Mouse (Mus musculus): ENCODE data around the gene Rad51.

Rad51 gene

DNA sequence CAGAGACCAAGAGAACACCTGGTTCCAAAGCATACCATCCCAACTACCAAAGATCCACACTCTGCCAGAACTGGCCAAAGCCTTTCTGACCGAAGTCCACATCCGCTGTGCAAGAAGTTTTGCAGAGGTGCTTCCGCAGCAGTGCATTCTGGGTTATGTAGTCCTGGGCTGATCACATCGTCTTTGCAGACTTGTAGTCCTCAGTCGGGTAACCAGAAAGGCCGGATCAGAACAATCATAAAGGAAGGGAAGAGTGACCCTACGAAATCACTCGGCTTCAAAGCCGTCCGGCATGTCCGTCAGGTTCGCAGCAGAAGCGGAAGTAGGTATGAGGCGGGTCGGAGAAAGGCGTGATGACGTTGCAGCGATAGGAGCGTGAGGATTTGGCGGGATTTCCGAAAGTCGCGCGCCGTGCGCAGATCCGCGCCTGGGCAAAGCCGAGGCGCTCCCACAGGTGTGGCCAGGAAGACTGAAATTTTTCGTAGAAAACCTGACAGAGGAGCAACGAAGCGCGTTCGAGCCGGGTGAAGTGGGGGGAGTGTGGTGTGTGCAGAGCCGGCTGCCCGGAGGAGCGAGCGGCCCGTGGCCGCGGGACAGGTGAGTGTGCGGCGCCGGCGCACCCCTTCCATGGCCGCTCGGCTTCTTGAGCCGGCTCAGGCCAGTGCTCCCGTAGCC lies at the start of gene Rad51:
Gene Rad51, plus strand, starts transcription at position 356 of the 675 bp plus-strand sequence.
- DNase-seq, result peak; percentile 91 to 92

DNA sequence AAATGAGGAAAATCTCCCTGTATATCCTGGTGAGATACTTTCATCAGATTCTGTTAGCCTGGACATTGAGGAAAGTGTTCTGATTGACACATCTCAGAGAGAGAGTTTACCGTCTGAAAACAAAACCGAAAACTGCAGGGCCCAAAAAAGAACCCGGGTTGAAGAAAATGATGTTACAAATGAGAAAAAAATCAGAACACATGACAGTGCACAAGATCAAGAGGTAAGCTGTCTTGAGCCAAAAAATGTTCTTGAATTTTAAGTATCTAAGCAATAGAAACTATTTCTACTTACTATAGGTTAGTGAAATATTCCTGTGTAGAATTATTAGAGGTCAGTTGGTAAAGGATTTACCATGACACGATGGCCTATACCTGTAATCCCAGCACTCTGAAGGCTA lies 40.2 kb upstream of the Rad51 start:
- no peak for DNase-seq

DNA sequence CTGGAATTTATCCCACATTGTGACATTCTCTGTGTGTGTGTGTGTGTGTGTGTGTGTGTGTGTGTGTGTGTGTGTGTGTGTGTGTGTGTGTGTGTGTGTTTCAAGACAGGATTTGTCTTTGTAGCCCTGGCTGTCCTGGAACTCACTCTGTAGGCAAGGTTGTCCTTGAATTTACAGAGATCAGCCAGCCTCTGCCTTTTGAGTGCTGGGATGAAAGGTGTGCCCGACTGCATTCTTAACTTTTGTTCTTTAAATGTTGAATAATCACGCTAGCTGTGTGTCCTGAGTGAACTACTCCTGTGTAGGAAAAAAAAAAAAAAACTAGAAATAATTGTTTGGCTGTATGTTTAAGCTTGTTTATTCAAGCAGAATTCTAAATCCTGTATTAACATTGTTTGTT lies 26.4 kb upstream of the Rad51 start:
- DNase-seq, result no peak

DNA sequence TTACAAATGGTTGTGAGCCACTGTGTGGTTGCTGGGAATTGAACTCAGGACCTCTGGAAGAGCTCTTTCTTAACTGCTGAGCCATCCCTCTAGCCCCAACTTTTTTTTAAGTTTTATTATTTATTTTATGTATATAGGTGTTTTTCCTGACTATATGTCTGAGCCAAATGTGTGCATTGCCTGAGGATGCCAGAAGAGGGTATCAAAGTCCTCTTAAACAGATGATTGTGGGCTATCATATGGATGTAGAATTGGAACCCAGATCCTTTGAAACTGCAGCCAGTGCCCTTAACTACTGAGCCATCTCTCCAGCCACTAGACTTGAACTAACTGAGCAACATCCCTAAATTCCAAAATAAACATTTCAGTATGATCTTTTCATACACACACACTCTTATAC lies 11.0 kb upstream of the Rad51 start:
- DNase-seq, result no peak

DNA sequence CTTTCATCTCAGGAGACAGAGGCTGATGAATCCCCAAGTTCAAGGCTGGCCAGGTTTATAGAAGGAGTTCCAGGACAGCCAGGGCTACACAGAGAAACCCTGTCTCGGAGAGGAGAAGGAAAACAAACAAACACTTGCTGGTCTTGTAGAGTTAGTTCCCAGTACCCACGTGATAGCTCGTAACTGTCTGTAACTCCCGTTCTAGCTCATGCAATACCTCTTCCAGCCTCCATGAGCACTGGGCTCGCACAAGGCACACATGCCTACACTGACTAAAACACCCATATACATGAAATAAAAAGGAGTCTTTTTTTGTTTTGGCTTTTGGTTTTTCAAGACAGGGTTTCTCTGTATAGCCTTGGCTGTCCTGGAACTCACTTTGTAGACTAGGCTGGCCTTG lies 6.0 kb upstream of the Rad51 start:
- DNase-seq, result no peak

DNA sequence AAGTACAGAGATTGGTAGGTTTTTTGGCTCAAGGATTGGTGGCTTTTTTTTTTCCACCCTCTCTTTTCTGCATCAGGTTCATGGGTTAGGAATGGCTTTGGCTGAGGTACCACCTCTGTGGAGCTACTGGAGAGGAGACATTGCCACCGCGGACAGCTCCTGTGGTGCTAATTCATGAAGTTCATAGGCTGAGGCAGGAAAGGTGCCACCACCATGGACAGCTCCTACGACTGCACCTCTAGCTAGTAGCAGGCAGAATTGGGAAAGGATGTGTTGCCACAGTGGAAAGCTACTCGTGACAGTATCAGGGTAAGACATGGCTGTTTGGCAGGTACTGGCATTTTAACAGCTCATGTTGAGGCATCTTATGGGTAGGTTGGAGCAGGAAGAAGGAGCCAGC lies 4.0 kb upstream of the Rad51 start:
- DNase-seq, result no peak

DNA sequence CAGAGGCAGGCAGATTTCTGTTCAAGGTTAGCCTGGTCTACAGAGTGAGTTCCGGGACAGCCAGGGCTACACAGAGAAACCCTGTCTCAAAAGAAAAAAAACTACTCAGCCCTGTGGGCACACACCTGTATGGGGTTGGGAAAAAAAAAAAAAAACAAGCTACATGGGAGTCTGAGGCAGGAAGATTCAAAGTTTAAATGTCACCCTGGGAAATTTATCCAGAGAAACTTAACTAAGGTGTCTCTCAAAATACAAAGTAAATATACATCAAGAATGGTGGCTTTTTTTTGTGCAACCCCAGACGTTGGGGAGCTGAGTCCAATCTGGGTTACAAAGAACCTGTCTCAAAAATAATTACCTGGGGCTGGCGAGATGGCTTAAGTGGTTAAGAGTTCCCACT lies 1.5 kb upstream of the Rad51 start:
- no peak for DNase-seq

DNA sequence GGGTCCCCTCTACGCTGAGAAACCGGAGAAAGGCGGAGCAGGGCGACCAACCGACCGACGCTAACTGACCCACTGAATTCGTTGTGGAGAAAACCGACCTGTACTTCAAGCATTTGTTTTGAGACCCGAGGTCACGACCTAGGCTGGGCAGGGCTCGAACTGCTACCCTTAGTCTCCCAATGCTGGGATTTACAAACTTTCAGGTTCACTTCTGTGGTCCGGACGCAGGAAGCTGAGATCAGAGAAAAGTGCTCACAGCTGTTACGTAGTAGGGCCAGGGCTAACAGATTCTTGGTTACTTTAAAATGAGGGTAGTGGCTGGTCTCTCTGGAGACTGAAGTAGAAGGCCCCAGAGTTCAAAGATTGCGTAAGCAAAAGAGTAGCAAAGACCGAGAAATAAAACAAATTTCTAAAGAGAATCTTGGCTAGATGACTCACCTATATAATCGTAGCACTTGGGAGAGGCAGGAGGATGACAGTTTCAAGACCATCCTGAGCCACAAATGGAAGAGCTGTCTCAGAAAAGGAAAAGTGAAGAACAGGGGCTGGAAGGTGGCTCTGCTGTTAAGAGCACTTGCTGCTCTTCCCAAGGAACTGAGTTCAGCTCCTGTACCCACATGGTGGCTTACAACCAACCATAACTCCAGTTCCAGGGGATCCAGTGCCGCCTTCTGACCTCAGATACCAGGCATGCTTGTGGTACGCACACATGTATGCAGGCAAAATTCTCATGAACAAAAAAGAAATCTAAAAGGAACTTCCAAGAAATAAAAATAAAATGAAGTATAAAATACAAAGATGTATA lies 730 bp downstream of the Rad51 start:
- no peak for DNase-seq

DNA sequence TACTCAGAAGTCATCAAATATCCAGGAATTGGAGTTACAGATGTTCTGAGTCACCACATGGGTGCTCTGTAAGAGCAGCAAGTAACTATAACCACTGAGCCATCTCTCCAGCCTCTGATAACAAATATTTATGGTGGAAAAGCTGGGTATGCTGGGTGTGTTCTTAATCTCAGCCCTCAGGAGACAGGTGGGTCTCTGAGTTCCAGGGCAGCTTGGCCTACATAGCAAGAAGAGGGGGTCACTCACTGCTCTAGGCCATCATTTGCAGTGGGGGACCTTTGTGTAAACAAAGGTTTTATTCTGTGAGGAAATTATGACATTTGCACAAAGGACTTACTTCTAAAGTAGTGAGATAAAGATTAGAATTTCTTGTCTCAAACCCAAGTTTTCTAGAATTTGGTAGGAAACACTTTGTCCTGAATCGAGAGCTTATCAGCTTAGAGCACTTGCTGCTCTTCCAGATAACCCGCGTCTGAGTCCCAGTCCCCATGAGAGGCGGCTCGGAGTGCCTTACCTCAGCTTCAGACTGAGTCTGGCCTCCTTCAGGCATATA lies 23.8 kb downstream of the Rad51 start:
- no peak for DNase-seq

DNA sequence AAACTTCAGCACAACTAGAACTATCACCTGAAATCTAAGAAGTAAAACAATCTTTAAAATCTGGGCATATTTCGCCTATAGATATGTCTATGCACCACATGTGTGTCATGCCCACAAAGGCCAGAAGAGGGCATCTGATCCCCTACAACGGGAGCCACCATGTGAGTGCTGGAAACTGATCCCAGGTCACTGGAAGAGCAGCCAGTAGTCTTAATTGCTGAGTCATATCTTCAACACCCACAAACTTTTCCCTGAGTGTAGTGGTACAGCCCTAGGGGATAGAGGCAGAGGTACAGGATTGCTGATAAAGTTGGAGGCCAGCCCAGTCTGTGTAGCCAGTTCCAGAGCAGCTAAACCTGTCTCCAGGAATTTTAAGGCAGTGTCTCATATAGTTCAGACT lies 32.6 kb downstream of the Rad51 start:
- peak; percentile 26 to 30 for DNase-seq

DNA sequence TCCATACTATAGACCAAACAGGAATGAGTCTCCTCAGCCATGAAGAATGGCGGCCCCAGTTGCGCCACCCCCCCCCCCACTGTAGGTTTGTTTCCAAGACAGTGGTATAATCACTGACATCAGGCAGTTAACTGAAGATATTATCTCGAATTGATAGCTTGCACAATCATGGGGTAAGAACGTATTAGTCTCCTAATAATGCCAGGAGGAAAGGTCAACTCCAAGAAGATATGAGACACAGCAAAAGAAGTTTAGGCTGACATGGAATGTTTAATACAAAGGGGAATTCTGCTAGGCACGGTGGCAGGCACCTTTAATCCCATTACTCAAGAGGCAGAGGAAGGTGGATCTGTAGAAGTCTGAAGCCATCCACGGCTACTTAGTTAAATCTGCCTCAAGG lies 33.8 kb downstream of the Rad51 start:
- DNase-seq, result no peak

DNA sequence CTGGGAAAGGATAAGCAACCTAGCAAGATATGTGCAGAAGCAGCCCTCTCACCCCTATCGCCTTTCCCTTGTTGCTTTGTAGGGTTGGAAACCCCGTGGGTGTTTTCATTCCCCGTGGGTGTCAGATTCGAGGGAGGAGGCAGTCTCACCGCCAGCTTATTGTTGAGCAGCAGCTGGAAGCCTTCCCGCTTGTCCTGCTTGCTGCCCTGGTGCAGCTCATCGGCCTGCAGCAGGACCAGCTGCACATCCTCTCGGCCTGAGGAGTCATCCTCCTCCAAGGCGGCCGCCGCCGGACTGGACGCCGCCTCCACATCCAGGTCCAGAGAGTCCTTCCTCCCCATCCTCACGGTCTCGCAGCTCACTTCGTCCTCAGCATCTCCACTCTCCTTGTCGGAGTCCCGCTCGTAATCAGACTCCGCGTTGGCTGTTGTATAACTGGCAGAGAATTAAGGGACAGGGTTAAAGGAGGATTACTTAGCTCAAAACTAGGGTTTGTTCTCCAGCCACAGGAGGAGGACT lies 34.6 kb downstream of the Rad51 start:
- no peak for DNase-seq

DNA sequence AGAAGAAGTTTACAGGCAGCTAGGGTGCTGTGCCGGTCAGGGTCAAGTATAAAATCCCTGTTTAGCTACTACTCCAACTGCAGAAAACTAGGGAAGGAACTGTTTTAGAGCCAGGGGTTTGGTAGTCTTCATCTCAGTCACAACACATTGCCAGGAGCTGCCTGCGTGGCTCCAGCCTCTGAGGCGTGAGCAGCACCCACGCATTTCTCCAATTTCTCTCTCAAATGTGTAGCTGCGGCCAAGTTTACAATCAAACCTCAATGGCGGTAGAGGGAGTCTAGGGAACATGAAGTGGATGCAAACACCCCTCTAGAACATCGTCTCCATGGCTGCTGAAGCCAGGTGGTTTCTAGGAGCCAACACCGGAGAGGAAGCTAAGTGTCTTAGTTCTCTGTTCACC lies 35.2 kb downstream of the Rad51 start:
- no peak for DNase-seq

DNA sequence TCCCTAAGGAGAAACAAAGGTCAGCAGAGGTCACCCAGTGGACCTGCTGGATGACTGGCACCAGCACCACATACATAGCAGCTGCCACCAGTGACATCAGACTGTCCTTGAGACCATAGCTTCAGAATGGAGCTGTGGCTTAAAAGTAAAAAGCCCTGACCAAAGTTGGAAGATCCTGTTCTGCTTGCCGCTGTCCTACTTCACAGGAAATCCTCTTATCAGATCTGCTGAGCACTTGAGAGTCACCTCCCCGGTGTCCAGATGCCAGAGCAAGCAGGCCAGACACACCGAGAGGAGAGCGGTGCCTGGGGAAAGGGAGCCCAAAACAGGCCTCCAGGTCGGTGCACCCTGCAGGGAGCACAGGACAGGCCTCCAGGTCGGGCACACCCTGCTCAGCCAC lies 39.7 kb downstream of the Rad51 start:
- no peak for DNase-seq

DNA sequence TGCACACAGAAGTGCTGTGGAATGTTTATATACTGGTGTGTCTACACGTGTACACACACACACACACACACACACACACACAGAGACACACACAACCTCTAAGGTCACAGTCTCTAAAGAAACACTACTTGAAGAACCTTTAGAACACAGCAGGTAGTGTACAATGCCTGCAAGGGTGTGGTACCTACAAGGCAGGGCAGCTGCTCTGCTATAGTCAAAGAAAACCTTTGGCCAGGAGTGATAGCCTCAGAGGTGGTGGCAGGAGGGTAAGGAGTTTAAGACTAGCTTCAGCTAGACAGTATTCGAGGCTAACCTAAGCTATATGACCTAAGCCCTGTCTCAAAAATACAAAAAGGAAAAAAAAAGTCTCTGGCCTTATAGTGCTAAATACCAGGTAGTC lies 42.1 kb downstream of the Rad51 start:
- DNase-seq, result no peak

DNA sequence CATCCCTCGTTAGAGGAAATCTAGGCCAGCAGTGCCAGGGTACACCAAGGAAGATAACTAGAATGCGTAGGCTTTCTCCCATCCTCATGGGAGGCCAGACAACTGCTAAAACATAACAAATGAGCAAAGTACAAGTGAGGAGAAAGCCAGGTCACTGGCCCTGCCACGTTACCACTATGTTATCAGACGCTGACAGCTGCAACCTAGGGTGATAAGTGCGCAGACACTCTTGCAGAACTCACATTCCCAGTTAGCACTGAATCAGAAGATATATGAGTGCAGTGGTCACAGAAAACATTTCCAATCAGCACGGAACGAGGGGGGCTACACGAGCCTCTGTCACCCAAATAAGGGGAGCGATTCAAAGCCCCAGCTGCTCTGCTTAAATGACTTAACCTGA lies 42.8 kb downstream of the Rad51 start:
- DNase-seq, result no peak

DNA sequence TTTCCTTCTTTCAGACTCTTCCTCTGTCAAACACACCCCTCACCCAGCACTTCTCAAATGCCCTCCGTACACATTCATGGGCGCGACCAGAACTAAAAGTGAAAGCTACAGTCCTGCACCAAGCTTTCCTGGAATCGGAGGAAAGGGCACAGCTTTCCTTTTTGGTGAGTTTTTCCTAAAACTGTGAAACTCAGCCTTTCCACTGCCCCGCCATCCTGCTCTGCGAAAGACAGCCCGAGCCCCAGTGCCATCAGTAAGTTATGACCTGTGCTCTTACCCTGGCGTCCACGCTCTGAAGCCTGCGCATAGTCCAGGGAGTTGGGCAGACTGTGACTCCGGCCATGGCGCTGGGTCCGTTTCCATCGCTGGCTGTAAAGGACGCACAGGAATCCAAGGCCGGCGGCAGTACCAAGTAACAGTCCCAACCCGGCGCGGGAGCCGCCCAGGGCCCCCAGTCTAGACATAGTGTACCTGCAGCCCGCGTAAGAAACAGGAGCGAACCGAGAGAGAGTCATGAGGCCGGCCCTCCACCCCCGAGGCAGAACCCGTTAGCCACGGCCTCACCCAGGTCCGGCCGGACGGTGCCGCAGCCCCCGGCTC lies 43.6 kb downstream of the Rad51 start:
- no peak for DNase-seq

DNA sequence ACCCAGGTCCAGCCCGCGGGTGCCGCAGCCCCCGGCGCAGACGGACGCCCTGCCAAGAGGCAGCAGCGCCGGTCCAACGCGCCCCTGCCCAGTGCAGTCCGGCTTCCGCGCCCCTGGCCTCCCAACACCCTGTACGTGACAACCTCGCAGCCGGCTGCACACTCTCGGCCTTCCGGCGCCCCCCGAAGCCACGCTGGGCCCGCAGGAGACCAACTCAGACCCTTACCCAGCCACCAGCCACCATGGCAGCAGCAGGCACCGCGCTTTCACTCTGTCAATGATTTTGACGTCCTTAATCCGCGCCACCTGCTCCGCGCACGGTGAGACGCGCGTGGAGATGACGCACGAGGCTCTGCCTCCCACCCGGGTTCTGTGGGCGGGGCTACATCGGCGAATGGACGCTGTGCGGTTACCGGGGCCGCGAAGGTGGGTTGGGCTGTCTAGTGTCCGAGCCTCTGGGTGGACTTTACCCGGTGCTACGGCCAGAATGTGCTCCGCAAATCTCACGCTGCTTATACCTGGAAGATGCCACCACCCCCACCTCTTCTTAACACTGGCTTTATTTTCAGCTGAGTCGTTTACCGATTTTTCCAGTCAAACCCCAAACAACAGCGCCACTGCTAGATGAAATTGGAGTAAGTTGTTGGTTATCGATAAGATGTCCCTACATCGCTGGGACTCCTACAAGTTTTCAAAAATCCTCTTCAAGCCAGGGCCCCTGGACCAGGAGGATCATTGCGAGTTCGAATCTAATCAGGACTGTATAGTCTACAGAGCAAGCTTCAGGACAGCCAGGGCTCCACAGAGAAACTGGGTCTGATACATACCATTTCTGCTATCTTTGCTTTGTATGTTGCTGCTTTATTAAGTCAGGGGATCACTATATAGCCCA lies 44.3 kb downstream of the Rad51 start, which contains the start of gene Rmdn3:
Gene Rmdn3, minus strand, starts transcription at position 354 of the 892 bp plus-strand sequence.
- DNase-seq, result peak; percentile 99

DNA sequence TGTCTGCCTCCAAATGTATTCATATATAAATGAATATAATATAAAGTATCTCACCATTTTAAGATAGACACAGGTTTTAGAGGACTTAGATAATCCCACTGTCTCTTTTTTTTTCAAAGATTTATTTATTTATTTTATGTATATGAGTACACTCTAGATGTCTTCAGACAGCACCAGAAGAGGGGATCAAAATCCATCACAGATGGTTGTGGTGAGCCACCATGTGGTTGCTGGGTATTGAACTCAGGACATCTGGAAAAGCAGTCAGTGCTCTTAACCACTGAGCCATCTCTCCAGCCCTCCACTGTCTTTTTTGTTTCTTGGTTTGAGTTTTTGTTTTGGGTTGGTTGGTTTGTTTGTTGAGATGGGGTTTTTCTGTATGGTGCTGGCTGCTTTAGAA lies 45.2 kb downstream of the Rad51 start:
- no peak for DNase-seq

DNA sequence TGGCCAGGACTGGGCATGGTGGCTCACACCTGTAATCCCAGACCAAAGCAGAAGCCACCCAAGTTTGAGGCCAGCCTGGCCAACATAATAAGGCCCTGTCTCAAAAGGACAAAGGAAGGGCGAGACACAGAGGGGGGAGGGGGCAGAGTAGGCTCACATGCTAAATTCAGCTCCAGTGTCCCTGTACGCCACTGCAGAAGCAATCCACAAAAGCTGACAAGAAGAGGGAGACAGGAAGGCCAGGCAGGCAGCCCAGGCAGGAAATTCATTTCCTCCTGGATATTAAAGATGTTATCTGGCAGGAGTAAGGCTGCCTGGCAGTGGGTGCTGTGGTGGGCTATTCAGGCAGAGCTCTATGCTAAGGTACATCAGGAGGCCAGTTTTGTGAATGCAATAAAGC lies 48.7 kb downstream of the Rad51 start:
- no peak for DNase-seq

DNA sequence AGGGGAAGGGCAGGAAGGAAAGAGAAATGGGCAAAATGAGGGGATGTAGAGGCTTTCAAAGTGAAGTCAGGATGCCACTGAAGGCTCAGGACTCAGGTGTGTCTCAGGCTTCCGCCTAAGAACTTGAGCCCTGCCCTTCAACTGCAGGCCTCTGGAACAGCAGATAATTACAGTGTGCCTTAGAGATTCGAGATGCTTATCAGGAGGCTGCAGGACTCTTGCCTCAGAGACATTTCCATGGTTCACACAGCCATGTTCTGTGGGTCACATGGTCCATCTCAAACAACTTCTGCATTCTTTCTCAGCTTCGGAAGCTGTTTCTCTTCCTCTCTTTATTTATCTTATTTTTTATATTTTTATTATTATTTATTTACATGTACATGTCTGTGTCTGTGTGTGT lies 50.5 kb downstream of the Rad51 start:
- DNase-seq, result no peak

DNA sequence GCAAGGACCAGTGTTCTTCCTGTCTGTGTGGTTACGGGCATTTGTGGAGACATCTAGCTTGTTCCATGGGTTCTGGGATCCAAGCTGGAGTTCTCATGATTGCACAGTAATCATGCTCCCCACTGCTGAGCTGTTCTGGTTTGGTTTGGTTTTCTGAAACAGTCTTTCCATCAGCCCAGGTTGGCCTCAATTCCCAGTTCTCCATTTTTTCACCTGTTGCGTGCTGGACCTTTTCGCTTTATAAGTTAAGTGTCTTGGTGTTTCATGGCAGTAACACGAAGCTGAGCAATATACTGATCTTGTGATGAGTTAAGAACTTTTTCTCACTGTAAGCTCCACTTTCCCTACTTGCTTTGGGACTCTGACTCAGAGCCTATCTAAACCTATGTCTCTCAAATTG lies 51.4 kb downstream of the Rad51 start:
- no peak for DNase-seq

DNA sequence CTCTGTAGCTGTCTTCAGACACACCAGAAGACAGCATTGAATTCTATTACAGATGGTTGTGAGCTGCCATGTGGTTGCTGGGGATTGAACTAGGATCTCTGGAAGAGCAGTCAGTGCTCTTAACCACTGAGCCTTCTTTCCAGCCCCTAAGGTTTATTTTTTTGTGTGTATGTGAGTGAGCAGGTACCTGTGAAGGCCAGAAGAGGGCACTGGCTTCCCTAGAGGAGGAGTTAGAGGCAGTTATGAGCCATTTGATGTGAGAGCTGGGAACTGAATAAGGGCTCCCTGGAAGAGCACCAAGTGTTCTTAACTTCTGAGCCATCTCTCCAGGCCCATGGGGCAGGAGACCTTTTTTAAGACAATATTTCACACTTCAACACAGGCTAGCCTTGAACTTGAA lies 52.8 kb downstream of the Rad51 start:
- DNase-seq, result no peak

Measured in cerebellum, postnatal 10 days (tissue).